Mouse (Mus musculus) left cerebral cortex, adult 18-20 months (tissue): ENCODE data around the gene Pik3ca. TPM values are rescaled to one million over a fixed set of nuclear protein-coding genes. Genes with fewer than 3 reads are reported as not detected.
"Not testable (repeated sequence)": the region's sequence is repeated elsewhere in the genome, so short reads cannot be mapped to it uniquely, and the experiment has no call there.

Experiments
- DNase-seq, 2 experiments: peaks; one replicate each; pipeline ENCODE4 v3.0.0; 2021 to 2022; ENCODE audit warnings: low spot score in 2 of 2, mixed read lengths in 1 of 2
- total RNA-seq, 2 experiments: library from RNA; stranded (reverse); gene quantifications; 2 replicates each; pipeline ENCODE4 v1.2.3; 2021

Pik3ca gene
- total RNA-seq, 2 experiments from 2014 or later, result 62.0 to 71.2 TPM

DNA sequence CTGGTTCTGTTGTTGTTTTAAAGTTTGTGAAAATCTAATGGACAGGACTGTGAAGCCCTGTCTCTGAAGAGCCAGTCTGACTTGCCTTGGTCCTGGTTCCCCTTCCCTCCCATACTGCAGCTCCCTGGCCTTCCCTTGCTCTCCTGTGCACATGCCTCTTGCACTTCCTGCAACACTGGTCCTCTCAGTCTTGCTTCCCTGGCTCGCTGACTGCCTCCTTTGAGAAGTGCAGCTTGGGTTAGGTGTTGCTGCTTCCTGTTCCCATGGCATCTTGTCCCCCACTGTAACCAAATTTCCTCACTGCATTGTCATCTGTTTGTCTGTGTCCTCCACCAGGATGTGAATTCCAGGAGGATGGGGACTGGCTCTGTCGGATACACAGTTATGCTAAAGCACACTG is 2.5 kb downstream of the Pik3ca start:
- no peak for DNase-seq

DNA sequence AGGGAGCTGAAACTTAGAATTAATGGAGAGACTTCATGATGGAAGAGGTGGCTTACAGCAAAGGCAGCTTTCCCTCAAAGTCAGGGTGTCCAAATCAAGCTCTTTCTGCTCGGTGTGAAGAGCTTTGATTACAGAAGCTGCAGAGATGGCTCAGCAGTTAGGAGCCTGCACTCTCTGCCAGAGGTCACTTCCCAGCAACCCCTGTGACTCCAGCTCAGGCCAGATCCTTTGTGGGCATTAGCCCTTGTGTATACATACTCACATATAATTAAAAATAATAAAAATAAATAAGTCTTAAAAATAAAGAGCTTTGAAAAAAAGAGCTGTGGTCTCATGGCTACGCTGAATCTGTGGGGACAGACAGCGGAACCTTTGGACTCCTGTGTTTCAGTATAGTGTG is 4.1 kb downstream of the Pik3ca start:
- DNase-seq, result no peak

GRCm38 (mm10) chr3:32402990-32403885 is 5.8 kb downstream of the Pik3ca start:
- DNase-seq, result no peak

DNA sequence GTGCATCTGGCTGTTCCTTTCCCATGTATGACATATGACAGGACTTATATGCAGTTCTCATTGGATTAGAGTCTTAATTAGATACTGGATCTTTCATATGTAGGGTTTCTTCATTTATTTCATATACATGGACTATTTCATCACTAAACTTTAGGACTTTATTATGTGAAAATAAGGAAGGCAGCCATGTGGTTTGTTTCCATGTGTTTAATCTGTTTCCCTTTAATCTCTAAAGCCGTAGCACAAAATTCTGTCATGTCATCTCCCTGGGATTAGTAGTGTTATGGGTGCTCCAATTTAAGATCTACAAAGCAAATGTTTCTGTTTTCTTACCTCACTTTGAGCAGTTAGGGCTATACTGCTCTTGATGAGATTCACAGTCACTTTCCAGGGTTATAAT is 8.2 kb downstream of the Pik3ca start:
- no peak for DNase-seq

GRCm38 (mm10) chr3:32406804-32407203 is 9.3 kb downstream of the Pik3ca start:
- no peak for DNase-seq

- DNase-seq, result no peak
Observed at GRCm38 (mm10) chr3:32408811-32409273, 11.4 kb downstream of the Pik3ca start.

DNA sequence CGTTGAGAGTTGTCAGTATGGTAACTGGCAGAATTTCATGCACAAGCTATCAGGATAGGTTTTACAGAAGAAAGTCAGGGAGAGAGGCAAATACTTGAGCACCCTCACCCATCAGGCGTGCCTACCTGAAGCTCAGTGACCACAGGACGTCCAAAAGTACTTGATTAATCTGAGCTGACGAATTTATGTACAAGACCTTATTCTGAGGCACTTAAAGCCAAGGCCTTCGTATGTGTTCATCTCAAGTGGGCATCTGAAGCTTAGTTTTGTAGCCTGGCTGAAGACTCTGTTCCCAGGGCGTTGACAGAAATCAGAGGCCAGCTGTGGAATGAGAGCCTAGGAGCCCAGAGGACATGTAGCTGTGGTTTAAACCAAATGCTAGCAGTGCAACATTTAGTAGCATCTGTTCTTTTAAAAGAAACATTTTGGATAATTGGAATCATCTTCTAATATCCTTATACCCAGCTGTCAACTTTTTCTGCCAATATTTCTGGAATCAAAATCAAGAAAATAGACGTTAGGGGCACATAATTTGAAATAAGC is 15.1 kb downstream of the Pik3ca start:
- no peak for DNase-seq

- no peak for DNase-seq
Observed at GRCm38 (mm10) chr3:32414381-32414780, 16.9 kb downstream of the Pik3ca start.

GRCm38 (mm10) chr3:32415370-32416309 is 18.2 kb downstream of the Pik3ca start:
- no peak for DNase-seq

GRCm38 (mm10) chr3:32417751-32418211 is 20.3 kb downstream of the Pik3ca start:
- no peak for DNase-seq

DNA sequence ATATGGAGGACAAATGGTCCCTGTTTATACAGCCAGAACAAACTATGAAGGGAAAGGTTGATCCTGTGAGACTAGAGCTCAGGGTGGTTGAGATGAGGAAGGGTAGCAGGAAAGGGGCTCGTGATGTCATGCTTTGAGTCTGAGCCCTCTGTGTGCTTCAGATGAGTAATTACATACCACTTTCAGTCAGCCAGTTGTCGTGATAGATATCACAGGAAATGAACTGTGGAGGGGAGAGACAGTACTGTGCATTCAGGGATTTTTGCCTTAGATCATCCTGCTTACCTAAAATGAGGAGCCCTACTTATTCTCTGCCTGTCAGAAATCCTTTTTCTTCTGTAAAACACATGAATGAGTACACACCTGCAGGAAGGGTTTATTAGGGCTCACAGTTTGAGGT is 22.4 kb downstream of the Pik3ca start:
- no peak for DNase-seq

DNA sequence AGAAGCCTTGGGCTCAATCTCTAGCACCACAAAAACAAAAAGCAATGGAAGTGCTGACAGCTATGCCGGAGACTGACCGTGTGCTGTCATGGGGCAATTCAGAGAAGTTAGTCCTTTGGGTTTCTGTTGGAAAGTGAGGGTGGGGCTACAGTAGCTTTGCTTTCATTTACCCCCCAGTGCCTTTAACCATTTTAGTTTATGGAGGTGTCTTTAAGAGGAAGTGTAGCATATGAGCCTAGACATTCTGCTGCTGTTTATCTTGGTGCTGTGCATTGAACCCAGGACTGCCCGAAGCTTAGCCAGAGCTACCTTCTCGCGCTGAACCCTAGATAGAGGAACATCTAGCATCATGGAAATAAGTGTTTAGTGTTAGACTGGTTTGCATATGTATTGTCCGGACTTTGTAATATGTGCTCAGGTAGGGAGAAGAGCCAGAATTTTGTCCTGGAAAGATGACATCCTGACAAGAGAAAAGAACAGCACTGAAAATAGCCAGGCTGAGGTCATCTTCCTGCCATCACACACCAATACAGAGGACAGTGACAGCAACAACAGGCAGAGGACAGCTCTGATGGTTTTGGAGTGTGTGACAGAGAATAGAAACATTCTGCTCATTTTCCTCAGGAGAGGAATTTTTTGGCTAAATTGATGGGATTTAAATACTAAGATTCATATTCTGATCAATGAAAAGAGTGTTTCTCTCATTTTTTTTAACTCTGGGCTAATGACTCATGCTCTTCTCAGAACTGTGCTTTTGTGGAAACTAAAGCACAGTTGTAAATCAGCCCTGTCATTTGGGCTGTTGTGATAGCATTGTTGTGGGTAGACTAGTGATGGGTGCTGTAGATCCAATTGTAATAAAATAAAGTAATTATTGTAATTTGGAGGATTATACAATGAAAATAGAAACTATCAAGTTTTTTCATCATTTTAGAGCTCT is 23.9 kb downstream of the Pik3ca start:
- DNase-seq, result no peak

DNA sequence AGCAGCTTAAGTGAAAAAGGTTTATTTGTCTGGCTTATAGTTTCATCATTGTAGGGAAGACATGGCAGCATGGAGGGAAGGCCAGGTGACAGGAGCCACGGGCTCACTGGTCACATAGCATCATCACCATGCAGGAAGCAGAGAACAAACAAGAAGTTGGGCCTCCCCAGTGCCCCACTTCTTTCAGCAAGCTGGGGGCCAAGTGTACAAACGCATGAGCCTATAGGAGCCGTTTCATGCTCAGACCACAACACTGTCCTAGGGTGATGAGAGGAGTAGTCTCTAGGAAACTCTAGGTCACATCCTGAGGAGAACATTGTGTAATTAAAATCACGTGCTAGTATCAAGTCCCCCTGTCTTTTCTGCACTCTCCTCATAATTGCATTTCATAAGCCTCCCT is 30.2 kb downstream of the Pik3ca start:
- DNase-seq, result no peak

DNA sequence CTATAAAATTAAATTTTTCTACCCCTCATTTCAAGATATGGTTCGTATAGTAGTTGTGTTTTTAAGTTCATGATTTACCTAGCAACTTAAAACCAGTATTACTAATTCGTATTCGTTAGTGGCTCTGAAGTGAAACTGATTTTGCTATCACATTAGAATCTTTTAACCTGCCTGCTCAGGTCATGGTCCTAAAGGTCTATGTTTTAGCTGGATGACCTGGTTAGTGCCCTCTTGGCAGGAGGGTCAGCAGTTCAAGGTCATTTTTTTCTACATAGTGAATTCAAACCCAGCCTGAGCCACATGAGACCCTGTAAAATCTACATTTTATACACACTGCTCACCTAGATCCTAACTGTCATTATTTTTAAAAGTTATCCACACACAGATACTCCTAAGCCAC is 30.9 kb downstream of the Pik3ca start:
- DNase-seq, result no peak

DNA sequence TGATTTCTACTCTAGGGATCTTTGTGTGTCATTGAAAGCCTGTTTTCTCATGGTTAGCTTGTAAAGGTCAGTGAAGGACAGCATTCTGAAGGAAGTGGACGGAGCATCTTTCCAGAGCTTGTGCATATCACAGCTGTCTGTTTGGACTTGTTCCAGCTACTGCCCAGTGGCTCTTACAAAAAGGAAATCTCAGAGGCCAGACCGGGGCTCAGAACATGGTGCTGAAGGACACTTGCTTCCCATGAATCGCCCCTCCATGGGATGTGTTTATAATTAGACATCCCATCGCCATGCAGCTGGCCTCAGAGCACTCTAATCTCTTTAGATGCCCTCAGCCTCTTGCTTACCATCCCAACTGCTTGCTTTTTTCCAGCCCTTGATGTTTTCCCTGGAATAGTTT is 31.4 kb downstream of the Pik3ca start:
- DNase-seq, result no peak

- not testable (repeated sequence) for DNase-seq
Observed at GRCm38 (mm10) chr3:32429351-32429750, 31.9 kb downstream of the Pik3ca start.

DNA sequence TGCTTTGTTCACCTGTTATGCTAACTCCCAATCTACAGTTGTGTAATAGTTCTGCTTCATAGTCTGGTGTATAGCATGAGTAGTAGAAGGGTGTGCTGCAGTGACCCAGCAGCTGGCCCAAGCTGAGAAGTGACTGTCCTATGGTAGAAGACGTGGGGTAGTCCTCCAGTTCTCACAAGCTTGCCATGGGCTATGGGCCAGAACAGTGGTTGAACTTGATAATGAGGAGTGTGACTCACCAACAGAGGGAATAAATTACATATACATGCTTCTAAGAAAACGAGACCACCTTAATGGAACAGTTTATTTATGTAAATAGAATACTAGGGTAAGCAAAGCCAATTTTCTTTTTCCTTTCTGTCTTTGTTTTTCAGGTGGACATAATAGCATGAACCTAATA is 32.9 kb downstream of the Pik3ca start:
- DNase-seq, result no peak

DNA sequence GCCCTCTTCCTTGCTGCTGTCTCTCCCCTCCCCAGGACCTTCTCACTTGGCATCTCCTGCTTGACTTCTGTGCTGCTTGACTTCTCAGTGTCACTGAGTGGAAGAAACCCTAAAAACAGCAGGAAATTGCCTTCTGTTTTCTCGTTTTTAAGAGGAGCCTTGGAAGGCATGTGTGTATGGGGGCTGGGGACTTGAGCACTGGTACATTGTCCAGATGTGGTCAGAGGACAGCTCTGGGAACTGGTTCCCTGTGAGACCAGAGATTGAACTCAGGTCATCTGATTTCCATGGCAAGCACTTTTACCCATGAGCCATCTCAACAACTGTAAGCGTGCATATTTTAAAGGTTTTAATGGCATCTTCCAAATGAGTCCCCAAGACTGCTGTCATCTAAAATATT is 36.5 kb downstream of the Pik3ca start:
- no peak for DNase-seq

- no peak for DNase-seq
Observed at GRCm38 (mm10) chr3:32436101-32436500, 38.6 kb downstream of the Pik3ca start.

GRCm38 (mm10) chr3:32437297-32437696 is 39.8 kb downstream of the Pik3ca start:
- no peak for DNase-seq
